Mouse (Mus musculus): ENCODE measurements at regions not wholly inside any gene's neighbourhood (a gene's known extent, or its start where the extent isn't known, plus 50 kb on each side); places are given as distances from the start of the nearest gene placed in this dataset.
"Not testable (repeated sequence)": the region's sequence is repeated elsewhere in the genome, so short reads cannot be mapped to it uniquely, and the experiment has no call there.

DNA sequence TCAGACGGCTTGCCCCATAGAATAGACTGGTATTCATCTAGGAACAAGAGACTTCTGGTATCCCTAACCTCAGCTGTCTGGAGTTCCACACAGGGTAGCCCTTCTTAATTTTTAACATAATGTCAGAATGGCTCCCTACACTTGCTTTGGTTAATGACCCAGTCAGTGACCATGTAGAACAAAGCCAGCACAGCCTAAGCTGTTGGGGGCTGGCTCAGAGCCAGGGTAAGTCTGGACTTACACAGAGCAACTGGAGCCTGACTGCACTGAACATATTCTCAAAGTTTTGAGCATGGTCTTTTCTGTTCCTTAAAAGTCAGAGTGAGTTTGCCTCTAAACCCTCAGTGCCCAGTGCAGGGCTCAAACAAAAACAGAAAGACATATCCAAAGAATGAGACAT lies 123.4 kb downstream of the Gm6685 start:
- DNase-seq: peak; percentile 51

DNA sequence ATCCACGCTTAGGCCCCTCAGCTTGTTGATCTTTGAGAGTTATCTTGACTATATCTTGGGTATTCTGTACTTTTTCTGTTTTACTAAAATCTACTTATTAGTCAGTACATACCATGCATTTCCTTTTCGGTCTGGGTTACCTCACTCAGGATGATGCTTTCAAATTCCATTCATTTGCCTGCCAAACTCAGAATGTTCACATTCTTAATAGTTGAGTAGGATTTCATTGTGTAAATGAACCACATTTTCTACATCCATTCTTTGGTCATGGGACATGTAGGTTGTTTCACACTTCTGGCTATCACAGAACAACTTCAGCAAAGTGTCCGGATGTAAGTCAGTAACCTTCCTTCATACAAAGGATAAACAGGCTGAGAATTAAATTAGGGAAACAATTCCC lies 126.1 kb downstream of the Gm6685 start:
- no peak for DNase-seq

DNA sequence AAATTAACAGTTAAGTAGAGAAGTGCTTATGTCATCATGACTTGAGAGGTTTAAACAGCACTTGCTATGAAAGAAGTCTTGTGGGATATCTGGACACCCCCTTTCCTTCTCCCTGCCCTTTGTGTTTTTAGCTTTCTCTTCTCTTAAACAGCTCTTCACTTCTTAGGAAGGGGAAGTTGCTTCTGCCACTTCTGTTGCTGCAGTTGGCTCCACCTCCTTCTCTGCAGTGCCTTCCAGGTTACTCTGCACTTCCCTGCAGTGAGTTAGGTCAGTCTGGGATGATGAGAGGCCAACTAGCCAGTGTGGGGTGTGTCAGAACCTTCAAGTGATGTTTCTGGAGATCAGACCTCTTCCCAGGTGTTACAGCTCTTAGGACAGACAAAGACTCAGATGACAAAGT lies 137.5 kb downstream of the Gm6685 start:
- peak; percentile 46 for DNase-seq

DNA sequence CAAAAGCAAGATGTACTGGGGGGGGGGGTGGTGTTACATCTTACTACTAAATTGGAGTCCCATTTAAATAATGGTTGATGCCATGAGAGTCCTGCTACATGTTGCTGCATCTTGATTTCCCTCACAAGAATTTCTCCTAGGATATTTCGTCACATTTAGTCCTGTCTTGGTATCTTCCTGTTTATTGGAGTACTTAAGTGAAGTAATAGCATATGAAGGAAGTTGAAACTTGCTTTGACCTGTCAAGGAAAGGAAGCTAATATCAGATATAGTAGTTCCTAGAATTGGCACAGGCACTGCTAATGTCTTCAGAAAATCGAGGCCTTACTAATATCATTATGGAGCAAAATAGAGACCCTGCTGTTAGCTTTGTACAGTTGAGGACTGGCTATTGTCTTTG lies 151.5 kb downstream of the Gm6685 start:
- DNase-seq: no peak

DNA sequence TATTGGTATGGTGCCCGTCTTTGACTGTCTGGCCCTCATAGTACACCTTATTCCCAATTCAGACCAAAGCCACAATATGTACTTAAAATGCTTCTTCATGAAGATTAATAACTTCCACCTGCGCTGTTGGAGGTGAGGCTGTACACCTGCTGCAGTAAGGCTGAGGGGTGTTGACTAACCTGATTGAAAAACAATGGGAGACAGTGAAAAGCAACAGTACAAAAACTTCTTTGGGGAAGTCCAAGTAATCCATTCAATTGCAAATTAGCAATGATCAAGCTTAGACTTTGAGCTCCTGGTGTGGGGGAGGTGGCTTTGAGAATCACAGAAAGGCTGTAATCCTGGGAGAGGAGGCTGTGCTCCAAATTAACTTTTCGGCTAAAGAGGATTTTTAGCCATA lies 152.2 kb downstream of the Gm6685 start:
- not testable (repeated sequence) for DNase-seq

DNA sequence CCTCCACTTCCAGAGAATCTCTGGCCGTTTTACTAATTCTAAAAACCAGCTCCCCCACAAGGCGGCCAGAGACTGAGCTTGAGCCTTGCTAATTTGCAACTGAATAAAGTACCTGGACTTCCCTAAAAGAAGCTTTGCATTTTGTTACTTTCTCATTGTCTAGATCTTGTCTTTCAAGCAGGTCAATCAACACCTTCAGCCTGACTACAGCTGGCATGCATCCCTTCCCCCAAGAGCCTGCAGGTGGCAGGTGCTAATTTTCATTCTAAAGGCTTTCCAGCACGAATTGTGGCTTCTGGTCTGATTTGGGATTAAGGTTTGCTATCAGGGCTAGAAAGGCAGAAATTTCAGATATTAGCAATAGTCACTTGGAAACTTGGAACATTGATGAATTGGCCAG lies 168.4 kb downstream of the Gm6685 start:
- DNase-seq: no peak

DNA sequence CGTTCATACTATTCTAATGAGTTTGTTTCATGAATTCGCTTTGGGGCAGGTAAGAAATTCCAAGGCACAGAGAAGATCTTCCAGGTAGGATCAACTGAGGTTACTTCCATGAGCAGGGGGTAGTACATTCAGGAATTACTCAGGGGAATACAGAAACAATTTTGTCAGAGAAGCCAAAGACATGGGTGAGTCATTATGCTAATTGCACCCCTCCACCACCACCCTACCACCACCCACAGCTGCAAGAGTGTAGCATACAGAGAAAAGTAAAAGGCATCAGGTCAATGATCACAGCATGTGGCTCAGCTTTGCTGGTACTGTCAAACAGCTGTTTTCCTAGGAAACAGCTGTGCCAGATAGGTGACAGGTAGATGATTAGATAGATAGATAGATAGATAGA lies 187.2 kb downstream of the Gm6685 start:
- DNase-seq: no peak
